Mouse (Mus musculus): ENCODE measurements around the gene Slc9a9. TPM values are rescaled to one million over a fixed set of nuclear protein-coding genes. Genes with fewer than 3 reads are reported as not detected.
A peak's percentile ranks its signal among the peaks of the same experiment; 100 is the strongest.

Slc9a9 gene
- polyA plus RNA-seq, 1 experiment: 4.4 TPM

GRCm38 (mm10) chr9:95266924-95267323 lies 597.2 kb downstream of the Slc9a9 start:
- Histone ChIP-seq H3ac (ENCODE audit: control insufficient read depth, insufficient read length, low read depth) (no peak overlapping the region), H3K4me3 (ENCODE audit: insufficient read depth, poor library complexity, severe bottlenecking) (no peak overlapping the region), H3K79me2 (ENCODE audit: control insufficient read depth, insufficient read depth) (no peaks in the 10 kb centered on the region), H3K79me3 (ENCODE audit: low read depth) (no peaks in the 10 kb centered on the region), H3K27me3 (ENCODE audit: control insufficient read depth, insufficient read depth, insufficient read length) (no peaks in the 10 kb centered on the region), H3K36me3 (ENCODE audit: control insufficient read depth, insufficient read depth) (no peaks in the 10 kb centered on the region)
- TF ChIP-seq MYOD1 (IDR thresholded peaks at IDR 0.05; ENCODE audit: control insufficient read depth, insufficient read length, low read depth): no peak
- no peak for TF ChIP-seq MYOG (IDR thresholded peaks at IDR 0.05; ENCODE audit: control insufficient read depth, extremely low read depth, insufficient read length)
- no peak for TF ChIP-seq MAX (IDR thresholded peaks at IDR 0.05)
- no peak for TF ChIP-seq CEBPB (IDR thresholded peaks at IDR 0.05; ENCODE audit: low read depth)
- TF ChIP-seq CTCF (IDR thresholded peaks at IDR 0.05; ENCODE audit: control insufficient read depth, insufficient read depth, insufficient read length): no peak
- TF ChIP-seq FOSL1 (IDR thresholded peaks at IDR 0.05; ENCODE audit: insufficient read depth, low read length, poor library complexity, severe bottlenecking): no peak
- no peak for TF ChIP-seq USF1 (IDR thresholded peaks at IDR 0.05; ENCODE audit: low read depth)

GRCm38 (mm10) chr9:95279590-95280344 lies 610.1 kb downstream of the Slc9a9 start:
- Histone ChIP-seq H3K79me2 (ENCODE audit: control insufficient read depth, insufficient read depth) (no peaks in the 10 kb centered on the region), H3K4me3 (ENCODE audit: insufficient read depth, poor library complexity, severe bottlenecking) (no peak overlapping the region), H3K36me3 (ENCODE audit: control insufficient read depth, insufficient read depth) (no peaks in the 10 kb centered on the region), H3ac (ENCODE audit: control insufficient read depth, insufficient read length, low read depth) (no peak overlapping the region), H3K27me3 (ENCODE audit: control insufficient read depth, insufficient read depth, insufficient read length) (no peaks in the 10 kb centered on the region), H3K79me3 (ENCODE audit: low read depth) (no peaks in the 10 kb centered on the region)
- TF ChIP-seq FOSL1 (IDR thresholded peaks at IDR 0.05; ENCODE audit: insufficient read depth, low read length, poor library complexity, severe bottlenecking) (peak; percentile 15), MYOD1 (IDR thresholded peaks at IDR 0.05; ENCODE audit: control insufficient read depth, insufficient read length, low read depth) (peak; percentile 89), CTCF (IDR thresholded peaks at IDR 0.05; ENCODE audit: control insufficient read depth, insufficient read depth, insufficient read length) (no peak)

Small RNA genes within 50 kb of the gene (microRNA-seq; reads per million reads assigned to microRNA genes)
- gene Mir7656 (ENCODE audit: borderline microRNAs expressed): 1.1 reads per million, percentile 25 among the genes with 10 or more reads in this experiment

Other genes with a start within 250 kb of the Slc9a9 start
- gene 1190002N15Rik, start 131.8 kb upstream of the Slc9a9 start, polyA plus RNA-seq (2012; fragmentation: generic; extraction: Trizol): 25.4 TPM

Measured in C2C12 (cell line).